Mouse (Mus musculus) heart, embryonic 10.5 days (tissue): ENCODE measurements around the gene Plcl2. TPM values are rescaled to one million over a fixed set of nuclear protein-coding genes. Genes with fewer than 3 reads are reported as not detected.

ENCODE experiments used
- DNase-seq: peaks from one replicate; pipeline ENCODE4 v3.0.0-alpha.2; 2017; ENCODE audit warnings: low spot score
- H3K27ac ChIP-seq: fragments of 300-500 bp; sonication (generic); 2 replicates; pipeline ENCODE4 v1.5.1; 2016; ENCODE audit warnings: mild to moderate bottlenecking
- H3K27me3 ChIP-seq: fragments of 300-500 bp; sonication (generic); 2 replicates; pipeline ENCODE4 v1.6.1; 2016; ENCODE audit warnings: mild to moderate bottlenecking; ENCODE audit not compliant: poor library complexity, insufficient read depth, severe bottlenecking
- H3K36me3 ChIP-seq: fragments of 300-500 bp; sonication (generic); 2 replicates; pipeline ENCODE4 v1.6.1; 2016; ENCODE audit warnings: mild to moderate bottlenecking, moderate library complexity
- H3K4me1 ChIP-seq: fragments of 300-500 bp; sonication (generic); 2 replicates; pipeline ENCODE4 v1.6.1; 2016; ENCODE audit warnings: mild to moderate bottlenecking
- H3K4me3 ChIP-seq: fragments of 300-500 bp; sonication (generic); 2 replicates; pipeline ENCODE4 v1.5.1; 2016; ENCODE audit warnings: mild to moderate bottlenecking, moderate library complexity
- H3K9me3 ChIP-seq: fragments of 300-500 bp; sonication (generic); 2 replicates; pipeline ENCODE4 v1.6.1; 2016; ENCODE audit warnings: mild to moderate bottlenecking, moderate library complexity
- WGBS: fragments of 180-500 bp; shearing (Covaris S2); methylation state at CpG from one replicate; pipeline ENCODE4 v1.1.7; 2016; 5-methylcytosine and 5-hydroxymethylcytosine counted together
- polyA plus RNA-seq: library from polyadenylated mRNA; unstranded; fragments of >200 nt; fragmentation: Nextera tagmentation; extraction: Ambion mirVana; gene quantifications from 2 replicates; pipeline ENCODE4 v1.2.1, GENCODE M21; 2016

The Plcl2 gene
- polyA plus RNA-seq, 1 experiment from 2014 or later = 3.8 TPM

DNA sequence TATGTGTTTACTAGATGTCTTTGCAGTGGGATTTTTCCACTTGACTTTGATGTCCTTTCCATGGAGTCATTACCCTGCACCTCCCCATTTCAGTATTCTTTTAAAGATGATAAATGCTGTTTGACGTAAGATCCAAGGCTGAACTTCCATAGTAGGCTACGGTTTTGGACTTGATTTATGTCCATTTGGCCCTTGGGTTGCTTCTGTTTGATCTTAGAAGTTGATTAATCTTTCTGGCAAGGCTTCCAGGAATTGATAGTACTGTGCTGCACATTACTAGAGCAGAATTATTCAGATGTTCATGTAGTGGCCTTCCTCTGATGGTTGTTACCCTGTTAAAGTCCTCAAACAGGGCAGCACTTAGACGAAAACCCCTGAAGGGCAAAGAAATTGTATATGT, 21.5 kb upstream of the Plcl2 start:
- no peak overlapping the region for H3K27ac ChIP-seq
- no peak for DNase-seq
- H3K9me3 ChIP-seq = no peaks in the 10 kb centered on the region
- WGBS = 88% methylated on average over 3 of the region's 3 CpGs
- H3K4me3 ChIP-seq = no peak overlapping the region
- no peaks in the 10 kb centered on the region for H3K36me3 ChIP-seq
- peaks cover 16% of the 10 kb centered on the region for H3K4me1 ChIP-seq
- H3K27me3 ChIP-seq = no peaks in the 10 kb centered on the region

GRCm38 (mm10) chr17:50488406-50488805, 20.8 kb upstream of the Plcl2 start:
- Histone ChIP-seq H3K36me3 (no peaks in the 10 kb centered on the region), H3K4me1 (peaks cover 16% of the 10 kb centered on the region), H3K27ac (no peak overlapping the region), H3K9me3 (no peaks in the 10 kb centered on the region), H3K4me3 (no peak overlapping the region), H3K27me3 (no peaks in the 10 kb centered on the region)
- no peak for DNase-seq
- WGBS = 71% methylated on average over 3 of the region's 3 CpGs

DNA sequence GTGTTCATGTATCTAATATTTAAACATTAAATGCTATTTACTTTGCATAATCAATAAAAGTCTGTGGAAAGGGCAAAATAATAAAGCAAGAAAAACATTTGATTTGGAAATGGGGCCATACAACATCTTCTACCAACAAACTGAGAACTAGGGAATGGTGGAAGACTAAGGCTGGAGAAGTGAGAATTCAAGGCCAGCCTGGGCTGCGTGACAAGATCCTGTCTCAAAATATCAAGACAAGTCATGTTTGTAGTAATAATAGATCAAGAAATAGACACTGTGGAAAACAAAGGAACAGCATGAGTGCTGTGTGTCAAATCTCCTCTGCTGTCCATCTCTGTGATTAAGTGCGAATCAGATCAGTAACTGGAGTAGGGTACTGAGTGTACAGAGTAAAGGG, 20.3 kb upstream of the Plcl2 start:
- Histone ChIP-seq H3K4me1 (peaks cover 16% of the 10 kb centered on the region), H3K36me3 (no peaks in the 10 kb centered on the region), H3K27ac (no peak overlapping the region), H3K4me3 (no peak overlapping the region), H3K27me3 (no peaks in the 10 kb centered on the region), H3K9me3 (no peaks in the 10 kb centered on the region)
- DNase-seq = no peak
- 84% methylated on average over 2 of the region's 2 CpGs for WGBS

GRCm38 (mm10) chr17:50490644-50491430, 18.4 kb upstream of the Plcl2 start:
- H3K27ac ChIP-seq = no peak overlapping the region
- H3K9me3 ChIP-seq = no peaks in the 10 kb centered on the region
- 84% methylated on average over 11 of the region's 11 CpGs for WGBS
- no peak for DNase-seq
- H3K4me3 ChIP-seq = no peak overlapping the region
- peaks cover 11% of the 10 kb centered on the region for H3K4me1 ChIP-seq
- no peaks in the 10 kb centered on the region for H3K36me3 ChIP-seq
- H3K27me3 ChIP-seq = no peaks in the 10 kb centered on the region

DNA sequence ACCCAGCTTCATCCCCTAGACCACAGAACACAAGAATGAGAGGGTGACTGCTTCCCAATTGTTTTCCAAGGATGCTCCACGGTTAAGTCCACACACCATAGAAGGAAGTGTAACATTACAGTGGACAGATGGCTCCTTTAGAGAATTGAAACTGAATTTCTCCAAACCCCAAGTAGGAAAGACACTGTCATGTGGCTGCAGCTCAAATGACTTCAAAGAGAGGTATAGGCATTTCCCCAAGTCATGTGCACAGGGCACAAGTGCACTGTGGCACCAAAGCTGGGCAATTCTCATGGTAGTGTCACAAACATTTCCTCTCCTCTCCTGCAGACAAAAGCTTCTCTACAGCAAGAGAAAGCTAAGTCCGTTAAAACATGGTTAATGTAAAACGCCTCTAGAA, 17.7 kb upstream of the Plcl2 start:
- H3K4me1 ChIP-seq = peaks cover 8% of the 10 kb centered on the region
- H3K27ac ChIP-seq = no peak overlapping the region
- no peak for DNase-seq
- no peaks in the 10 kb centered on the region for H3K9me3 ChIP-seq
- H3K36me3 ChIP-seq = no peaks in the 10 kb centered on the region
- no peaks in the 10 kb centered on the region for H3K27me3 ChIP-seq
- 81% methylated on average over 3 of the region's 3 CpGs for WGBS
- no peak overlapping the region for H3K4me3 ChIP-seq

GRCm38 (mm10) chr17:50495216-50495889, 13.8 kb upstream of the Plcl2 start:
- H3K27ac ChIP-seq = no peak overlapping the region
- no peaks in the 10 kb centered on the region for H3K4me1 ChIP-seq
- DNase-seq = no peak
- no peak overlapping the region for H3K4me3 ChIP-seq
- H3K36me3 ChIP-seq = no peaks in the 10 kb centered on the region
- WGBS = 75% methylated on average over 10 of the region's 10 CpGs
- no peaks in the 10 kb centered on the region for H3K9me3 ChIP-seq
- no peaks in the 10 kb centered on the region for H3K27me3 ChIP-seq

DNA sequence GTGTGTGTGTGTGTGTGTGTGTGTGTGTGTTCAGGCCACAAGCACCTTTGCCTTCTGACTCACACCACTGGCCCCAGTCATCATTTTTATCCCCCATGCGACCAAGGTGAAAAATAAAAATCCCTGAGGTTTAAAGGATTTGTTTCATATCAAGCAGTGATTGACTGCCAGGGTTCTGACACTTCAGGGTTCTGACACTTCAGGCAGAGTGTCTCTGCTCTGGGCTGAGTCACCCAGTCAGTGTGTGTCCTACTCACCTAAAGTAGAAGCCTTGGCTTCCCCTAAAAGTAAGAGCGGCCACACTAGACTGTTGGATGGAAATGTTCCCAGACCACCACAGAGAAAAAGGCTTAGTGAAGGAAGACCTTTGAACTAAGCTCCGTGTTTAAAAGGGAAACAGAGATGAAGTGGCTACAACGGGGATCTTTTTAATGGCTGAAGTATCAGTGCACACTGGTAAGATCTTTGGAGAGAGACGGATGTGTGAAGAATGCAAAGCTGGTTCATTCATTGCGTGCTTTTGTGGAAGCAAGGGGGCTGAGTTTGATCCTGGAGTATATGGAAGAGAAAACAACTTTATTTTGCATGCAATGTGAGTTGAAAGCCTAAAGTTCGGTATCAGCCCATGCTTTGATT, 11.0 kb upstream of the Plcl2 start:
- H3K27me3 ChIP-seq = no peaks in the 10 kb centered on the region
- no peaks in the 10 kb centered on the region for H3K9me3 ChIP-seq
- no peaks in the 10 kb centered on the region for H3K4me1 ChIP-seq
- H3K27ac ChIP-seq = no peak overlapping the region
- DNase-seq = no peak
- no peak overlapping the region for H3K4me3 ChIP-seq
- WGBS = 73% methylated on average over 7 of the region's 7 CpGs
- H3K36me3 ChIP-seq = no peaks in the 10 kb centered on the region

DNA sequence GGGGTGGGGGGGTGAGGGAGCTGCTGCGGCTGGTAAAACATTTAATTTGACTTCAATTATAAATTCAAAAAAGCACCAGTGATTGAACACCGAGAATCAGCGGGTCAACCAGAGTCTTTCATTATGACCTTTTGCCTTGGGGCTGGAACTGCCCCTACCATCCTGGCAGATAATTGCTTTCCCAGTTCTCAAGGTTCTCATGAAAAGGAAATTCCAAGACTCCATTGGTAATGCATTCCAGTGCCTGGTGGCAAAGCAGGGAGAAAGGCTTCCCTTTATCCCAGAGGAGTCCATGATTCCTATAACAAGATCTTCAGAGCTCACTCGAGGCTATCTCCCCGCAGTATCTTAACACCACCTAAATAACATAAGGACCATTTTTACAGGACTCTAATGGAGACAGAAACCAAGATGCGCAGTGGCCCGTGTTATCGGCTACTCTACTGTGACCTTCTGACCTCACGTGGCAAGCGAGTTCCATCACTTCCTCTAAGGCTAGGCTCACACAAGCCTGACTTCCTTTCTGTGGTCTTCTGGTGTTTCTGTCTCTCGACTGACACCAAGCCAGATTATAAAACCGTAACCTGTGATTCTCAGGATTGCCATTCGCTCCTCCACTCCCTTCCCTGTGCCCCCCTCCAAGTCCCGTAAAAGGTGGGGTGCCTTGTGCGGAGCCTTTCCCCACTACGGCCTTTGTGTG, 10.0 kb upstream of the Plcl2 start:
- Histone ChIP-seq H3K9me3 (no peaks in the 10 kb centered on the region), H3K4me3 (no peak overlapping the region), H3K27me3 (no peaks in the 10 kb centered on the region), H3K27ac (no peak overlapping the region), H3K36me3 (no peaks in the 10 kb centered on the region), H3K4me1 (no peaks in the 10 kb centered on the region)
- DNase-seq = no peak
- WGBS = 70% methylated on average over 16 of the region's 16 CpGs

DNA sequence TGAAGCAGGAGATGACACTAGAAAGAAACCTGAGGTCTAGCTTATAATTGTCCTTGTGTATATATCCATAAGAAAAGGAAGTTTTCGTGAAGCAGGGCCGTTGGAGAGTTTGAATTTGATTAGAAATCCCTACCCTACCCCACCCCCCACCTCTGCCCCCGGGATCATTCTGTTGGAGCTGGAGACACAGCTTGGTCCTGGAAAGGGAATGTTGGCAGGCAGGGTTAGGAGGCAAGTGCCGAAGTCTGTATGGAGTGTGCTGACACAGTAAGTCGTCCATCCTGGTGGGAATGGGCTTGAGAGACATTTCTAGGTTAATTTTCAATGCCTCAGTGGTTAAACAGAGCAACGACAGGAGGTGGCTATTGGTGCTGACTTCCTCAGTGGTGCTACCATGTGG, 8.4 kb upstream of the Plcl2 start:
- H3K27me3 ChIP-seq = no peaks in the 10 kb centered on the region
- H3K9me3 ChIP-seq = no peaks in the 10 kb centered on the region
- WGBS = 73% methylated on average over 6 of the region's 6 CpGs
- no peaks in the 10 kb centered on the region for H3K4me1 ChIP-seq
- no peak overlapping the region for H3K4me3 ChIP-seq
- no peaks in the 10 kb centered on the region for H3K36me3 ChIP-seq
- no peak for DNase-seq
- H3K27ac ChIP-seq = no peak overlapping the region

- DNase-seq = no peak
- Histone ChIP-seq H3K36me3 (no peaks in the 10 kb centered on the region), H3K9me3 (no peaks in the 10 kb centered on the region), H3K27me3 (no peaks in the 10 kb centered on the region), H3K27ac (no peak overlapping the region), H3K4me1 (no peaks in the 10 kb centered on the region), H3K4me3 (no peak overlapping the region)
- 89% methylated on average over 7 of the region's 7 CpGs for WGBS
Observed at GRCm38 (mm10) chr17:50503075-50503474, 6.1 kb upstream of the Plcl2 start.

DNA sequence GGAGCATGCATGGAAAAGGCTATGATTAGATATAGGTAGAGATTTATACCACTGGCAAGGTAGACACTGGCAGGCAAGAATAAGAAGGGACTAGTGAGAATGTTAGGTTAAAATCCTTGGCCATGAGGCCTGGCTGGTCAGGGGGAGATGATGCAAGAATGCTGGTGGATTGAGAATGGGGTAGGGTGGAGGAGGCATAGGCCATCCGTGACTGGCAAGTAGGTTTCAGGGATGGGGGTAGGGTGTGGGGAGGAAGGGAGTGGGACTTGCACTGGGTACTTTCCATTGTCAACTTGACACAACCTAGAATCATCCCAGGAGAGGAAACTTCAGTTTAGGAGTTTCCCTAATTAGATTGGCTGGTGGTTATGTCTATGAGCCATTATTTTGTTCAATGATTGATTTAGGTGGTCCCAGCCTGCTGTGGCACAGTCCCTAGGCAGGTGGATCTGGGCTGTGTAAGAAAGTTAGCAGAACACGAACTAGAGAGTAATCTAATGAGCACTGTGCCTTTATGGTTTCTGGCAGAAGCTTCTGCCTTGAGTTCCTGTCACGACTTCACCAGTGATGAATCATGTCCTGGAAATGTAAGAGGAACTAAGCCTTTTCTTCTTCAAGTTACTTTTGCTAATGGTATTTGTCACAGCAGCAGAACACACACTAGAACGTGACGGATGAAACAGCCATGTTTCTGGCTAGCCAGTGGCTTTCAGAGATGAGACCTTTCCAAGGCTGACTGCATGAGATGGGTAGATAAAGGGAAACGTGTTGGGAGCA, 4.9 kb upstream of the Plcl2 start:
- H3K9me3 ChIP-seq = no peaks in the 10 kb centered on the region
- H3K4me1 ChIP-seq = peaks cover 6% of the 10 kb centered on the region
- H3K27ac ChIP-seq = no peak overlapping the region
- H3K36me3 ChIP-seq = no peaks in the 10 kb centered on the region
- 68% methylated on average over 6 of the region's 6 CpGs for WGBS
- DNase-seq = no peak
- H3K27me3 ChIP-seq = no peaks in the 10 kb centered on the region
- H3K4me3 ChIP-seq = no peak overlapping the region

GRCm38 (mm10) chr17:50505910-50506634, 3.1 kb upstream of the Plcl2 start:
- Histone ChIP-seq H3K27me3 (no peaks in the 10 kb centered on the region), H3K4me1 (peaks cover 19% of the 10 kb centered on the region), H3K27ac (no peak overlapping the region), H3K9me3 (no peaks in the 10 kb centered on the region), H3K4me3 (no peak overlapping the region), H3K36me3 (no peaks in the 10 kb centered on the region)
- 65% methylated on average over 10 of the region's 10 CpGs for WGBS
- DNase-seq = no peak
